Mouse (Mus musculus): ENCODE data around the gene Msh5. TPM values are rescaled to one million over a fixed set of nuclear protein-coding genes. Genes with fewer than 3 reads are reported as not detected.
"Not testable (repeated sequence)": the region's sequence is repeated elsewhere in the genome, so short reads cannot be mapped to it uniquely, and the experiment has no call there.

Gene Msh5
- polyA plus RNA-seq, 1 experiment from 2014 or later, result 4.1 TPM

DNA sequence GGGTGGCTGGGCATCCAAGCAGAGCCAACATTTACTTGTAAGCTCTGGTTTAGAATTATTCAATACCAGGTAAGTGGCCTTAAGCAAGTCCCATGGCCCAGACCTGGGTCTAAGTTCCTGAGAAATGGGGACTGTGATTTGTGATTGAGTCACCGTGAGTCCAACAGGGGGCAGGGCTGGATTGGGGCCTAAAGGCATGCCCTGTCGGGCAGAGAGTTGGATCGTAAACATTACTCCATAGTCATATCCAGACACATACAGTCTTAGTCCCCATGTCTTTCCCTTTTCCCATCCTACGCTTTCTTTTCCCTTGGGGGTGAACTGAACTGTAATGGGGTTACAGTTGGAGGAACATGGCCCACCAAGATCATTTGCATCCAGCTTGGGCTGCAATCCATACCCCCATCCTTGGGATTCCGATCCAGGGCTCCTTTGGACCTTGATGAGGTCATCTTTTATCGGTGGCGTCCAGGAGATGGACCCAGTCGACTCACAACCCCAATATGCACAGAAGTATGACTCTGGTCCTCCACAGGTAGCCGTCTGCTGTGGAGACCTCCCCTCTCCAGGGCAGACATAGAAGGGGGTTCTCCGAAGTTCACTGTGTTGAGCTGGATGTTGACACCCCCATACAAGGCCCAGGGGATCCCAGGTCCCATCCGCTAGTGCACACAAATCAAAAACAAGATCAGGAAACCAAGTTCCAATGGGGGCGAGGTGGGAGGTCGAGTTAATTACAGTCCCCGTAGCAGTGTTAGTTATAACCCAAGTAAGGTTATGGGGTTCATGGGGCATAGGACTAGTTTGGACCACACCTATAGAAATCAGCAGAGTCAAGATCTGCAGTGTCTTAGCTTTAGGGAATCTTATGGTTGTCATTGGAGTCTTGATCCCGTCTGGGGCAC is 47.8 kb downstream of the Msh5 start:
- peak overlapping the region; percentile 93 for H3K4me3 ChIP-seq
- WGBS, result 87% methylated on average over 15 of the region's 15 CpGs
- H3K36me3 ChIP-seq, result peaks cover 28% of the 10 kb centered on the region
- H3K27ac ChIP-seq (replicated peaks), result no peak overlapping the region
- H3K9me3 ChIP-seq, result no peaks in the 10 kb centered on the region
- H3K9ac ChIP-seq, result peak overlapping the region; percentile 83; the same call in 1 of the 2 replicates
- peak overlapping the region; percentile 100 for H3K4me2 ChIP-seq
- H3K4me1 ChIP-seq, result peaks cover 62% of the 10 kb centered on the region
- no peaks in the 10 kb centered on the region for H3K27me3 ChIP-seq (replicated peaks)
- no peak for ATAC-seq (ENCODE audit: extremely low read depth, insufficient number of reproducible peaks, low FRiP score, low TSS enrichment)

DNA sequence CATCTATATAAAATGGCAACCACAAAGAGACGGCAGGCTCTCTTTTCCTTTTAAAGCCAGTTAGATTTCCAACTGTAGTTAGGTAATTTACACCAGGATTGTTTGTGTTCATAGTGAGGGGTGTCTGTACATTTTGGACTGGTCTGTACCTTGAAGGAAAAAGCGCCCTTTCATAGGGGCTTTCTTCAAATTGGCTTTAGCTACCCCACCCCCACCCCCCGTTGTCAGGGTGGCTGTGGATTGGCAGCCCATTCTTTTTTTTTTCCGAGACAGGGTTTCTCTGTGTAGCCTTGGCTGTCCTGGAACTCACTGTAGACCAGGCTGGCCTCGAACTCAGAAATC is 49.4 kb downstream of the Msh5 start:
- 88% methylated on average over 5 of the region's 5 CpGs for WGBS
- Histone ChIP-seq H3K27me3 (replicated peaks) (no peaks in the 10 kb centered on the region), H3K36me3 (peaks cover 23% of the 10 kb centered on the region), H3K9ac (peak overlapping the region; percentile 50; the same call in 1 of the 2 replicates), H3K4me2 (peak overlapping the region; percentile 100), H3K4me1 (peaks cover 46% of the 10 kb centered on the region), H3K4me3 (no peak overlapping the region), H3K9me3 (no peaks in the 10 kb centered on the region), H3K27ac (replicated peaks) (no peak overlapping the region)
- no peak for ATAC-seq (ENCODE audit: extremely low read depth, insufficient number of reproducible peaks, low FRiP score, low TSS enrichment)

DNA sequence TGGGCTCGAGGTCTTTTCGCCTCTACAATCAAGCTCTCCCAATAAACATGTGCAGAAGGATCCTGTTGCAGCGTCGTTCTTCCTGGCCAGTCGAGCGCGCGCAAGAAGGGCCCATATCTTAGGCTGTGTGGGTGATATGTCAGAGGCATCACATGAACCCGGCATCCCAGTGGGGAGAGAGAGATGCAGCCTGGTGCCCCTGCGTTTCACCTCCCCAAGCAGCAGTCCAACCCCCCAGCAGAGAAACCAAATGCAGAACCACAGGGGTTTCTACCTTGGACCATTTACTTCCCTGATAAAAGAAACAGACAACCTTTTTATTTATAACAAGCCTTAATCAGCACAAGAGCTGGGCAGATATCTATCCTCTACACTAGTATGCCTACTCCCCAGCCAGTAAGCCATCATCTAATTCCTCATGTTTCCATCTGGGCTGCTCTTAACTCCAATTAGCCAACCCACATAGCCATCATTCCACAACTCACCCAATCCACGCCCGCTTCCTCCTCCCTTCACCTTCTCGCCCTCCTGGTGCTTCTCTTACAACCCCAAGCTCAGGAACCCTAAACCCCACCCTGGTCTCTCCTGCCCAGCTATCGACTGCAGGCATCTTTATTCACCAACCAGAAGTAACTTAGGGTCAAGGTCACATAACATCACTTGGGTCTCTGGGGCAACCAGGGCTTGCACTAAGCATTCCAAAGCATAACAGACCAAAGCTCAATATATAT is 50.0 kb downstream of the Msh5 start:
- Histone ChIP-seq H3K4me1 (peaks cover 40% of the 10 kb centered on the region), H3K27ac (replicated peaks) (no peak overlapping the region), H3K27me3 (replicated peaks) (no peaks in the 10 kb centered on the region), H3K4me2 (peak overlapping the region; percentile 100), H3K9me3 (no peaks in the 10 kb centered on the region), H3K36me3 (peaks cover 23% of the 10 kb centered on the region), H3K9ac (peak overlapping the region; percentile 50), H3K4me3 (no peak overlapping the region)
- ATAC-seq (ENCODE audit: extremely low read depth, insufficient number of reproducible peaks, low FRiP score, low TSS enrichment), result no peak
- WGBS, result 85% methylated on average over 12 of the region's 14 CpGs

DNA sequence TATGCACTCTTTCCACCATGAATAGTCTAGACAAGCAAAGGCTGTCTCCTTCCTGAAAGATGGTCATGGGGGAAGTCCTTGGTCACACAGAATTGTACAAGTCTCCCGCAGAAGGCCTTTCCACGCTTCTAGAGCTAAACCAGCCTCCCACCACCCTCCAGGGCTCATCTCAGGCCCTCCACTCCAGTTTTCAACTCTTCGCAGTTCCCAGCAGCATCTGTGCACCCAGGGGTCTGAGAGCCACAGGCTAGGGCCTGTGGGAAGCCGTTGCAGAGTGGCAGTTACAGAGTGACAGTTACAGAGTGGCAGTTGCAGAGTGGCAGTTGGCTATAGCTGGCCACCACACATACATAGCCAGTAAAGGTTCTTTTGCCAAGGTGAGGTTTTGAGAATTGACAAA is 50.6 kb downstream of the Msh5 start:
- peaks cover 39% of the 10 kb centered on the region for H3K4me1 ChIP-seq
- not testable (repeated sequence) for H3K27me3 ChIP-seq (replicated peaks); H3K9ac ChIP-seq; ATAC-seq (ENCODE audit: extremely low read depth, insufficient number of reproducible peaks, low FRiP score, low TSS enrichment); H3K4me3 ChIP-seq; H3K9me3 ChIP-seq; H3K4me2 ChIP-seq; H3K27ac ChIP-seq (replicated peaks)
- 93% methylated on average over 4 of the region's 4 CpGs for WGBS
- H3K36me3 ChIP-seq, result peaks cover 30% of the 10 kb centered on the region

DNA sequence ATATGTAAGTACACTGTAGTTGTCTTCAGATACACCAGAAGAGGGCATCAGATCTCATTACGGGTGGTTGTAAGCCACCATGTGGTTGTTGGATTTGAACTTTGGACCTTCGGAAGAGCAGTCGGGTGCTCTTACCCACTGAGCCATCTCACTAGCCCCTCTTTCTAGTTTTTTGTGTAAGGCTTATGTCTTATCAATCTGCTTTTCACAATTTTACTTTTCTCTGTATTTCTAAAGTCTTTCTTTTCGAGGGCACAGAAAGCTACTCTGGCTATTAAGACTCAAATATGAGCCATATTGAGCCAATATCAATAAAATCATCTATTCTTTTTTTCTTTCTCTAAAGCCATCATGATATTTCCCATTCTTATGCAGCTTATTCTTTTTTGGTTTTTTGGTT is 51.4 kb downstream of the Msh5 start:
- ATAC-seq (ENCODE audit: extremely low read depth, insufficient number of reproducible peaks, low FRiP score, low TSS enrichment); H3K27me3 ChIP-seq (replicated peaks); H3K4me2 ChIP-seq; H3K27ac ChIP-seq (replicated peaks); H3K9ac ChIP-seq; H3K9me3 ChIP-seq; H3K4me3 ChIP-seq: not testable (repeated sequence)
- peaks cover 37% of the 10 kb centered on the region for H3K36me3 ChIP-seq
- WGBS, result 90% methylated on average over 4 of the region's 4 CpGs
- peaks cover 39% of the 10 kb centered on the region for H3K4me1 ChIP-seq

DNA sequence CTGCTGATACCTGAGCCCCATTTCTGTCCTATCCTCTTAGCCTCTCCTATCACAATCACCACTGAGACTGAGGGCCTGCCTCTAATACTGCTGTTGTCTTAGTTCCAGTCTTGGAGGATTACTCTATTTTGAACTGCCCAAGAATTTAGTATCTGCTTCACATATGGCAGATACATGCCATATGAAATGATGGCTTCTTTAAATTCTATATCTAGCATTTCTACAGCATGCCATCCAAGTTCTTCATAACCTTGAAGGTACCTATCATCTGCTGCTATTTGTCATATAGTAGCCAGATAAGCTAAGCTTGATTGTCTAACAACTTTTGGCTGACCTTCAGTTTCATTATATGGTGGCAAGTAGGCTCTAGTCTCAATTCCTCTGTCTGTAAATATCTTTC is 51.8 kb downstream of the Msh5 start:
- H3K9me3 ChIP-seq, result no peaks in the 10 kb centered on the region
- ATAC-seq (ENCODE audit: extremely low read depth, insufficient number of reproducible peaks, low FRiP score, low TSS enrichment), result no peak
- H3K4me1 ChIP-seq, result peaks cover 34% of the 10 kb centered on the region
- peaks cover 40% of the 10 kb centered on the region for H3K36me3 ChIP-seq
- H3K27ac ChIP-seq (replicated peaks), result no peak overlapping the region
- no peak overlapping the region for H3K9ac ChIP-seq
- no peak overlapping the region for H3K4me2 ChIP-seq
- no peaks in the 10 kb centered on the region for H3K27me3 ChIP-seq (replicated peaks)
- H3K4me3 ChIP-seq, result no peak overlapping the region

DNA sequence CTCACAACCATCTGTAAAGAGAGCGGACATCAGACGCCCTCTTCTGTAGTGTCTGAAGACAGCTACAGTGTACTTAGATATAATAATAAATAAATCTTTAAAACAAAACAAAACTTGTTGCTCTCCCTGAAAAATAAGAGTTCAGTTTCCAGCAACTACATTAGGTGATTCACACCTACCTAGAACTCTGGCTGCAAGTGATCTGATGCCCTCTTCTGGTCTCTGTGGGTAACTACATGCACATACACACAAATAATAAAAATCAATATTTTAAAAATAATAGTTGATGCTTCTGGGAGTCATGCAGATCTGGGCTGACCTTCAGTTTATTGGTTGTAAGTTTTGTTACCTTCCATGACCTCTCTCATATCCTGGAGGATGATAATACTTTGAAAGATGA is 62.3 kb downstream of the Msh5 start:
- no peak for ATAC-seq (ENCODE audit: extremely low read depth, insufficient number of reproducible peaks, low FRiP score, low TSS enrichment)
- Histone ChIP-seq H3K4me1 (peaks cover 23% of the 10 kb centered on the region), H3K9me3 (no peaks in the 10 kb centered on the region), H3K36me3 (peaks cover 46% of the 10 kb centered on the region), H3K9ac (no peak overlapping the region), H3K4me3 (no peak overlapping the region), H3K4me2 (no peak overlapping the region), H3K27me3 (replicated peaks) (no peaks in the 10 kb centered on the region), H3K27ac (replicated peaks) (no peak overlapping the region)
- 81% methylated on average over 2 of the region's 2 CpGs for WGBS

DNA sequence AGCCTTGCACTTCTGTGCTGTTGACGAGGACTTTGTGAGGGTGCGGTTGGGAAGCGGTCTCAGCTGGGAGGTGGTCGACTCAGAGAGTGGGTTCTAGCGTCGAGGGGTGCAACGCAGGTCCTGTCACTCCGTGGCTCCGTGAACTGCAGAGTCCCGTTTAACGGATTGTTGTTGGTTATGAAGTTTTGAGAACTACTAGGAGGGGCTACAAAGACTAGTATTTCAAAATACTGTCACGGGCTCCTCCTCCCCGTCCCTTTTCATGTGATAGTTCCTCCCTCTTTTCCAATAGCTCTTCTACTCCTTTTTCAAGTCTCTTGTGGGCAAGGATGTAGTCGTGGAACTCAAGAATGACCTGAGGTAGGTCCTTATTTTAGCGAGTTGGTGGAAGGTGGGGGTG is 64.2 kb downstream of the Msh5 start:
- Histone ChIP-seq H3K36me3 (peaks cover 32% of the 10 kb centered on the region), H3K27ac (replicated peaks) (peak overlapping the region; percentile 98), H3K4me1 (peaks cover 23% of the 10 kb centered on the region), H3K4me3 (peak overlapping the region; percentile 90), H3K27me3 (replicated peaks) (no peaks in the 10 kb centered on the region), H3K4me2 (peak overlapping the region; percentile 96), H3K9ac (peak overlapping the region; percentile 95), H3K9me3 (no peaks in the 10 kb centered on the region)
- WGBS, result under 1% methylated on average over 15 of the region's 15 CpGs
- ATAC-seq (ENCODE audit: extremely low read depth, insufficient number of reproducible peaks, low FRiP score, low TSS enrichment), result no peak

DNA sequence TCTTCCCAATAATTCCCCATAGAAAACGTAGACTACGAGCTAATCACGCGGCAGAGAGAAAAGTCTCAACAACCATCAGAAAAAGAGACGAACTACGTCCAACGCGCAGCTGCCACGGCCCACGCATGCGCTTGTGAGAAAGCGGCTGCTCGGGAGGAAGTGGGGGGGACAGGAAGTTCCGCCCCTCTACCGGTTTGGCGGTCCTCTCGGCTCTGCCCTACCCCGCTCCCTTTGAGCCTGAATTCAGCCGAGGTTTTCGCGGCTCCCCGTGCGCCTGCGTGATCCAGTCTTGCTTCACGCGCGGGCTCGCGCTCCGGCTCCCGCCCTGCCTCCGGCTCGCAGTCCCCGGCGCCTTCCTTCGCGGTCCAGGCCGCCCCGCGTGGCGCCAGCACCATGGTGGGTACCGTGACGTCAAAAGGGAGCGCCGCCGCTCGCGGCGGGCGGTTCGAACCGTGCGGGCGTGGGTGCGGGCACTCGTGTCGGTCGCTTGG is 64.8 kb downstream of the Msh5 start, which contains the start of gene Lsm2:
Lsm2 (plus strand) TSS at position 173 of the 491 bp plus-strand sequence.
- ATAC-seq (ENCODE audit: extremely low read depth, insufficient number of reproducible peaks, low FRiP score, low TSS enrichment), result peak; percentile 89
- no peaks in the 10 kb centered on the region for H3K9me3 ChIP-seq
- peak within 1 kb of the TSS; percentile 90 for H3K4me3 ChIP-seq
- peak within 1 kb of the TSS; percentile 96 for H3K4me2 ChIP-seq
- H3K9ac ChIP-seq, result peak within 1 kb of the TSS; percentile 95
- H3K27ac ChIP-seq (replicated peaks), result peak within 1 kb of the TSS; percentile 98
- peaks cover 23% of the 10 kb centered on the region for H3K4me1 ChIP-seq
- under 1% methylated on average over 48 of the region's 58 CpGs for WGBS
- H3K27me3 ChIP-seq (replicated peaks), result no peaks in the 10 kb centered on the region
- peaks cover 33% of the 10 kb centered on the region for H3K36me3 ChIP-seq

DNA sequence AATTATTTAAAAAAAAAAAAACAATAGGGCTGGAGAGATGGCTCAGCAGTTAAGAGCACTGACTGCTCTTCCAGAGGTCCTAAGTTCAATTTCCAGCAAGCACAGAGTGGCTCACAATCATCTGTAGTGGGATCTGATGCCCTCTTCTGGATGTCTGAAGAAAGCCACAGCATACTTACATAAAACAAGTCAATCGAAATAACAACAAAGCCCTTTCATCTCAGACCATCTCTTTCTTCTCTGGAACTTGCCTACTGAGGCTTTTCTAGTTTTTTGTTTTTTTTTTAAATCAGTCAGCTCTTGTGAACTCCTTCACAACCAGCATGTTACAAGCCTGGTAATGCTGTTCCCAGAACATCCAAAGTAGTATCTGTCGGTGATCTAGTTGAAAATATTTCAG is 65.9 kb downstream of the Msh5 start:
- WGBS, result 12% methylated on average over 2 of the region's 2 CpGs
- peak overlapping the region; percentile 98 for H3K27ac ChIP-seq (replicated peaks)

DNA sequence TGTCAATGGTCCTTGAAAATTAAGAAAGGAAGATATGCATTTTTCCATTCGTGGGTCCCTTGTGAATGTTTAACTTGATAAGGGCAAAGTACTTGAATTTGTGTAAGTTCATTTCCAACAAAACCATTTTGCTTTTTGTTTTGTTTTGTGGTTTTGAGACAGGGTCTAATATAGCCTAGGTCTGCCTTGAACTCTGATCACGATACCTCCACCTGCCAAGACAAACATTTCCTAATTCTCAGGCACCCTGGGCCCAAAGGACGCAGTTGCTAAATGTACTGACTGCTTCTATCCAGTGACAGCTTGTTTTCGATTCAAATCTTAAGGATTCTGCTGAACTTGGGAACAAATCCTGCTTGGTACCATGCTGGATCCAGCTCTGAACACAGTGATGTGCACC is 66.9 kb downstream of the Msh5 start:
- no peaks in the 10 kb centered on the region for H3K9me3 ChIP-seq

More for the DNA sequence above, 65.9 kb downstream of the Msh5 start:
- H3K9me3 ChIP-seq, result no peaks in the 10 kb centered on the region
- peaks cover 23% of the 10 kb centered on the region for H3K4me1 ChIP-seq
- H3K36me3 ChIP-seq, result peaks cover 23% of the 10 kb centered on the region
- H3K27me3 ChIP-seq (replicated peaks), result no peaks in the 10 kb centered on the region
- peak overlapping the region; percentile 96 for H3K4me2 ChIP-seq
- peak overlapping the region; percentile 90 for H3K4me3 ChIP-seq
- ATAC-seq (ENCODE audit: extremely low read depth, insufficient number of reproducible peaks, low FRiP score, low TSS enrichment), result no peak
- peak overlapping the region; percentile 95 for H3K9ac ChIP-seq

More for the DNA sequence above, 66.9 kb downstream of the Msh5 start:
- H3K4me1 ChIP-seq, result peaks cover 23% of the 10 kb centered on the region
- no peak overlapping the region for H3K4me3 ChIP-seq
- H3K27me3 ChIP-seq (replicated peaks), result no peaks in the 10 kb centered on the region
- peaks cover 12% of the 10 kb centered on the region; the same call in 1 of the 2 replicates for H3K36me3 ChIP-seq
- no peak overlapping the region for H3K9ac ChIP-seq
- H3K4me2 ChIP-seq, result no peak overlapping the region
- 81% methylated on average over 4 of the region's 4 CpGs for WGBS
- no peak for ATAC-seq (ENCODE audit: extremely low read depth, insufficient number of reproducible peaks, low FRiP score, low TSS enrichment)
- H3K27ac ChIP-seq (replicated peaks), result no peak overlapping the region

Measured in heart, embryonic 13.5 days (tissue).